14 mouse cellular contexts compared by ENCODE assay signal in the genomic region with DNA sequence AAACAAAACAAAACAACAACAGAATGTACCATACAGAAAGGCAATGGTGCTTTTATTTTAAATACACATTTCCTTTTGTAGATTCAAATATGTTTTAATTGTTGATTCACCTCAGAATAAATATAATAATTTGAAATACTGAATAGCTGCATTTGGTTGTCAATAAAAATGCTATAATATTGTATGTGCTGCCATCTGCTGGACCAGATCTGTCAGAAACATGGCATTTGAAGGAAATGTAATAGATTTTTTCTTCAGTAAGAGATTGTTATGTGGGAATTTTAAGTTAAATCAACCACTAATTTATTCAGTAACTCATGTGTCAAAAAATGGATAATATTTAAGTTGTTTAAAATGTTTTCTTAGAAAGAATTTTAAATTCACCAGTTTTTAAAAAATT. TPM values are rescaled to one million over a fixed set of nuclear protein-coding genes. Genes with fewer than 3 reads are reported as not detected.
DNase-seq lines count a peak whose midpoint lies in the region; ATAC-seq lines count a peak whose summit lies in the region.
"Had no signal": no experiment of that assay in that cellular context is flagged by ENCODE, and none has a peak within 500 bp of the region (broad histone marks: within the 10 kb centered on the region; RNA-seq: fewer than 3 reads in every experiment).

No protein-coding gene starts in this region.

- no peak overlapping the region for H3K27ac ChIP-seq in neural tube, embryonic 11.5 days (ENCODE audit: low read depth, low read length)
- no peak overlapping the region for H3K27ac ChIP-seq in neural tube, embryonic 15.5 days (replicated peaks)
- H3K27ac ChIP-seq: forebrain, embryonic 10.5 days; liver, embryonic 13.5 days; midbrain, embryonic 12.5 days had no signal

- H3K4me2 ChIP-seq in neural tube, embryonic 11.5 days (ENCODE audit: low read depth): no peak overlapping the region
- H3K4me2 ChIP-seq in neural tube, embryonic 15.5 days: no peak overlapping the region
- H3K4me2 ChIP-seq: liver, embryonic 13.5 days; midbrain, embryonic 12.5 days had no signal

- no peaks in the 10 kb centered on the region for H3K4me1 ChIP-seq in neural tube, embryonic 11.5 days (ENCODE audit: control insufficient read depth, insufficient read depth, low read length)
- no peaks in the 10 kb centered on the region for H3K4me1 ChIP-seq in neural tube, embryonic 15.5 days
- H3K4me1 ChIP-seq: forebrain, embryonic 10.5 days; liver, embryonic 13.5 days; midbrain, embryonic 12.5 days had no signal

- no peak overlapping the region for H3K4me3 ChIP-seq in neural tube, embryonic 11.5 days (ENCODE audit: low read depth, low read length)
- no peak overlapping the region for H3K4me3 ChIP-seq in neural tube, embryonic 15.5 days (replicated peaks)
- H3K4me3 ChIP-seq: forebrain, embryonic 10.5 days; liver, embryonic 13.5 days; midbrain, embryonic 12.5 days had no signal

- peak; percentile 35 to 48 for DNase-seq in cerebellum, postnatal 14 days
- DNase-seq in cerebellum, adult 9-10 months: no peak
- DNase-seq in kidney, postnatal 10 days: peak; percentile 19
- no peak for DNase-seq in kidney, adult 18-20 months
- peak; percentile 22 for DNase-seq in neural tube, embryonic 11.5 days (ENCODE audit: low spot score)
- peak; percentile 27 for DNase-seq in layer of hippocampus, adult 9-10 months (ENCODE audit: low spot score)
- DNase-seq in spleen, postnatal 4 days (ENCODE audit: low spot score in 2 of 2): no peak
- DNase-seq: cerebellum, adult 8-10 months; gastrocnemius, postnatal 36 days; liver, embryonic 13.5 days; thymus, postnatal 36 days had no signal

- H3K9me3 ChIP-seq in neural tube, embryonic 11.5 days (ENCODE audit: control insufficient read depth, low read length): no peaks in the 10 kb centered on the region
- no peaks in the 10 kb centered on the region for H3K9me3 ChIP-seq in neural tube, embryonic 15.5 days (replicated peaks)
- H3K9me3 ChIP-seq: forebrain, embryonic 10.5 days; midbrain, embryonic 12.5 days had no signal

- H3K9ac ChIP-seq in neural tube, embryonic 11.5 days (ENCODE audit: low read length): no peak overlapping the region
- no peak overlapping the region for H3K9ac ChIP-seq in neural tube, embryonic 15.5 days (replicated peaks)
- H3K9ac ChIP-seq: liver, embryonic 13.5 days; midbrain, embryonic 12.5 days had no signal

- ATAC-seq in neural tube, embryonic 11.5 days (ENCODE audit: insufficient read depth, low FRiP score, low TSS enrichment): no peak
- ATAC-seq in neural tube, embryonic 15.5 days (ENCODE audit: low FRiP score): no peak

- H3K27me3 ChIP-seq in neural tube, embryonic 11.5 days (ENCODE audit: control insufficient read depth, insufficient read depth, low read length): no peaks in the 10 kb centered on the region
- H3K27me3 ChIP-seq in neural tube, embryonic 15.5 days (replicated peaks): no peaks in the 10 kb centered on the region
- H3K27me3 ChIP-seq: liver, embryonic 13.5 days; midbrain, embryonic 12.5 days had no signal

- H3K36me3 ChIP-seq in neural tube, embryonic 11.5 days (ENCODE audit: control insufficient read depth, insufficient read depth, low read length): no peaks in the 10 kb centered on the region
- H3K36me3 ChIP-seq in neural tube, embryonic 15.5 days: no peaks in the 10 kb centered on the region
- H3K36me3 ChIP-seq: forebrain, embryonic 10.5 days; liver, embryonic 13.5 days; midbrain, embryonic 12.5 days had no signal

RNA-seq across cellular contexts. Expression of a gene that starts 22.6 kb away (rescaled TPM):
- polyA plus RNA-seq in neural tube, embryonic 11.5 days (2014; fragmentation: Nextera tagmentation; extraction: Ambion mirVana): 6.1 and 6.2 TPM in 2 replicates
- polyA plus RNA-seq in neural tube, embryonic 15.5 days (2015; fragmentation: Nextera tagmentation; extraction: Ambion mirVana): 2.5 and 5.3 TPM in 2 replicates

Comparison
In these comparisons a context has a peak if more than half of its experiments do, and no peak if none do; other contexts are left out.
1. DNase-seq: peak in cerebellum, postnatal 14 days (2 of 2), kidney, postnatal 10 days (single experiment), neural tube, embryonic 11.5 days (single experiment) and layer of hippocampus, adult 9-10 months (single experiment); none in cerebellum, adult 9-10 months (single experiment), kidney, adult 18-20 months (single experiment) and spleen, postnatal 4 days (0 of 2).